Mouse (Mus musculus): ENCODE data around the gene Smc6. TPM values are rescaled to one million over a fixed set of nuclear protein-coding genes. Genes with fewer than 3 reads are reported as not detected.

The Smc6 gene
- polyA plus RNA-seq, 1 experiment: 4.8 TPM

DNA sequence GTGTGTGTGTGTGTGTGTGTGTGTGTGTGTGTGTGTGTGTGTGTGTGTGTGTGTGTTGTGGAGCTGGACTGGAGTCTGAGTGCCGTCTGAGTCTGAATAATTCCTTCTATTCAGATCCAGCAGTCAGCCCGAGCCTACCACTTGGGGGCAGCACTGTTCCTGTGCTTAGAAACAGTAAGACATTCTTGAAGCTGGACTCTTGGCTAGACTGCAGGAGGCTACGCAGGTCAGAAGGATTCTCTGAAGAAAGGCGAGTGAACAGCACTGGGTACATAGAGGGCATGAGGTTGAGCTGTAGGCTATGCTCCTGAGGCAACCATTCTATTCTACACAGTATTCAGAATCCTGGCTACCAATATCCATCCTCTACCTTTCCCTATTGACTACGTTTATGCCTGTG, 85.2 kb downstream of the Smc6 start:
- H3K36me3 ChIP-seq (ENCODE audit: control insufficient read depth): no peaks in the 10 kb centered on the region
- no peaks in the 10 kb centered on the region for H3K4me1 ChIP-seq (ENCODE audit: control insufficient read depth)
- H3K9me3 ChIP-seq (ENCODE audit: control insufficient read depth, low read length): no peaks in the 10 kb centered on the region
- TF ChIP-seq GATA1 (IDR thresholded peaks at IDR 0.05; ENCODE audit: low read length): no peak
- no peak for TF ChIP-seq TAL1 (IDR thresholded peaks at IDR 0.05; ENCODE audit: low read length)
- H3K27me3 ChIP-seq (ENCODE audit: control insufficient read depth): no peaks in the 10 kb centered on the region
- no peak overlapping the region for H3K4me3 ChIP-seq (replicated peaks)

GRCm38 (mm10) chr12:11362435-11362834, 96.7 kb downstream of the Smc6 start:
- H3K9me3 ChIP-seq (ENCODE audit: control insufficient read depth, low read length): no peaks in the 10 kb centered on the region

DNA sequence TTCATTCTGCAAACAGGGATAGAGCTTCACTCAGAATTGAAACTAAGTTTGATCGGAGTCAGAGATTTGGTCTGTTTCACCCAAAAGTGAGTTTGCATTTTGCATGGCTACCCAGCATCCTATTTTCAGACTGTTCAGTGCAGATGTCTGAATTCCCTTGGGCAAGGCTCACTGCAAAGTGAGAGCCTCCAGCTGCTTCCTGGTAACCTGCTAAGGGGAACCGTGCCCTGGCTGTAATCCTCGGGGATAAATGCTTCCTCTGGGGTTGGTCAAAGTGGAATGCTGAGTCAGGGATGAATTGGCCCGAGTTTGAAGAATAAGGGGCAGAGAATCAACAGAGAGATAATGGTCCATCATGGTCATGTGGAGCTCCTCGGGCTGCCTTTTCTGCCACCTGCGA, 99.2 kb downstream of the Smc6 start:
- Histone ChIP-seq H3K27me3 (ENCODE audit: control insufficient read depth) (no peaks in the 10 kb centered on the region), H3K4me1 (ENCODE audit: control insufficient read depth) (no peaks in the 10 kb centered on the region), H3K4me3 (replicated peaks) (no peak overlapping the region), H3K9me3 (ENCODE audit: control insufficient read depth, low read length) (no peaks in the 10 kb centered on the region), H3K36me3 (ENCODE audit: control insufficient read depth) (no peaks in the 10 kb centered on the region)
- TF ChIP-seq GATA1 (IDR thresholded peaks at IDR 0.05; ENCODE audit: low read length) (no peak), TAL1 (IDR thresholded peaks at IDR 0.05; ENCODE audit: low read length) (no peak)

More at GRCm38 (mm10) chr12:11362435-11362834, 96.7 kb downstream of the Smc6 start:
- no peak overlapping the region for H3K4me3 ChIP-seq (replicated peaks)
- no peaks in the 10 kb centered on the region for H3K27me3 ChIP-seq (ENCODE audit: control insufficient read depth)
- no peak for TF ChIP-seq GATA1 (IDR thresholded peaks at IDR 0.05; ENCODE audit: low read length)
- no peak for TF ChIP-seq TAL1 (IDR thresholded peaks at IDR 0.05; ENCODE audit: low read length)
- H3K4me1 ChIP-seq (ENCODE audit: control insufficient read depth): no peaks in the 10 kb centered on the region
- H3K36me3 ChIP-seq (ENCODE audit: control insufficient read depth): no peaks in the 10 kb centered on the region

GRCm38 (mm10) chr12:11367099-11367765, 101.5 kb downstream of the Smc6 start:
- H3K36me3 ChIP-seq (ENCODE audit: control insufficient read depth): no peaks in the 10 kb centered on the region
- no peaks in the 10 kb centered on the region for H3K4me1 ChIP-seq (ENCODE audit: control insufficient read depth)
- H3K9me3 ChIP-seq (ENCODE audit: control insufficient read depth, low read length): no peaks in the 10 kb centered on the region
- H3K4me3 ChIP-seq (replicated peaks): no peak overlapping the region
- no peaks in the 10 kb centered on the region for H3K27me3 ChIP-seq (ENCODE audit: control insufficient read depth)
- TF ChIP-seq TAL1 (IDR thresholded peaks at IDR 0.05; ENCODE audit: low read length) (no peak), GATA1 (IDR thresholded peaks at IDR 0.05; ENCODE audit: low read length) (no peak)

Other genes with a start within 250 kb of the Smc6 start
- gene Kcns3, start 114.8 kb upstream of the Smc6 start, polyA plus RNA-seq (2012): not detected in 2 replicates
- gene Msgn1, start 56.9 kb upstream of the Smc6 start, polyA plus RNA-seq (2012): not detected in 2 replicates
- gene Gen1, start 85 bp upstream of the Smc6 start, polyA plus RNA-seq (2012): 0.87 and 1.1 TPM in 2 replicates
- gene Vsnl1, start 170.7 kb downstream of the Smc6 start, polyA plus RNA-seq (2012): not detected in 2 replicates
- gene Rad51ap2, start 190.2 kb downstream of the Smc6 start, polyA plus RNA-seq (2012): not detected in 2 replicates

All from erythroblast, embryonic 14.5 days (primary cell).